Mouse (Mus musculus) bone marrow macrophage, adult 2 months (primary cell): ENCODE results near the gene Sigmar1.

Experiments
- CTCF ChIP-seq: IDR thresholded peaks from 2 replicates; pipeline ENCODE4 v1.5.1; 2012; ENCODE audit warnings: low read depth, mild to moderate bottlenecking, low read length, moderate library complexity
- POLR2A ChIP-seq: IDR thresholded peaks from 2 replicates; pipeline ENCODE4 v1.6.1; 2012; ENCODE audit warnings: mild to moderate bottlenecking, low read depth, low read length, borderline replicate concordance

DNA sequence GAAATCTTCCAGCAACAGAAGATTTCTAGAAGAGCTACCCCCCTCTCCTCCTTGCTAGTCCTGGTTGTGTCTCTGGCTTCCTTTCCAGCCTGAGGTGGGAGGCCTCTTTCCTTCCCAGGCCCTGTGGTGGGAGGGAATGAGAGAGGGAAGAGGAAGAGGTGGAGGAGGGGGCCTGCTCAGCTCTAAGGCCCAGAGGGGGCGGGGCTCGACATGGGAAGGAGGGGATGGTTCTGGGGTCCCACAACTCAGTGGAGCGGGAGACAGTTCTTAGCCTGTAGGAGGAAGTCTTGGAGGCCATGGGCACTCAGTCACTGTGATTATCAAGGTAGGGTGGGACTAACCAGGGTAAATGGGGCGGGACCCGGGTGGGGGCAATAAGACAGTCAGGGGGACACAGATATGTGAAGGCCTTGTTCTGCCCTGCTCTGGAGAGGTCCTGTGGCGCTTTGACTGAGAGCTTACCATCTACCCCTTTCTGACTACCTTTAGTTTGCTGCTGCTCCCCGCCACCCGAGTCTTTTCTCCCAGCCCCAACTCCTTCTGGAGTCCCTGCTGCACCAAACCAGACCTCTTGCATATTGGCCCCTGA, 6.2 kb upstream of the Sigmar1 start:
- TF ChIP-seq CTCF, result no peak
- no peak for TF ChIP-seq POLR2A
